Mouse (Mus musculus): Measurements from ENCODE around the gene Dgcr2. TPM values are rescaled to one million over a fixed set of nuclear protein-coding genes. Genes with fewer than 3 reads are reported as not detected.

Dgcr2 gene
- total RNA-seq, 4 experiments from 2014 or later = 66.1 to 78.0 (median 76.2) TPM

Other genes with a start within 250 kb of the Dgcr2 start
- gene Med15, start 165.7 kb downstream of the Dgcr2 start, total RNA-seq (2022) = 10 to 100 TPM; 54.1 to 95.8 (median 62.0) TPM
- gene Klhl22, start 138.9 kb downstream of the Dgcr2 start, total RNA-seq (2022) = 10 to 100 TPM; 40.5 to 65.6 (median 50.8) TPM
- gene Scarf2, start 101.3 kb downstream of the Dgcr2 start, total RNA-seq (2022) = 10 to 100 TPM; 11.8 to 14.9 (median 13.1) TPM
- gene B830017H08Rik, start 65.4 kb downstream of the Dgcr2 start, total RNA-seq (2022) = not detected
- gene Car15, start 60.2 kb downstream of the Dgcr2 start, total RNA-seq (2022) = 1 to 10 TPM in 3 of 4 experiments, under 1 TPM in 1; 0.94 to 3.6 (median 2.3) TPM
- gene Gm20518, start 6.9 kb downstream of the Dgcr2 start, total RNA-seq (2022) = under 1 TPM; 0.23 to 0.73 (median 0.33) TPM
- under 1 TPM in 3 of 4 experiments, not detected in 1; 0.08 to 0.17 (median 0.12) TPM for gene Tssk1, start 4.3 kb downstream of the Dgcr2 start, total RNA-seq (2022)
- gene Tssk2, start 75 bp upstream of the Dgcr2 start, total RNA-seq (2022) = not detected
- gene Ess2, start 12.8 kb upstream of the Dgcr2 start, total RNA-seq (2022) = 10 to 100 TPM; 16.9 to 28.8 (median 22.5) TPM
- not detected for gene Gsc2, start 16.5 kb upstream of the Dgcr2 start, total RNA-seq (2022)
- 100 to 1,000 TPM; 184 to 251 (median 197) TPM for gene Slc25a1, start 29.7 kb upstream of the Dgcr2 start, total RNA-seq (2022)
- gene Vpreb2, start 81.9 kb upstream of the Dgcr2 start, total RNA-seq (2022) = under 1 TPM in 2 of 4 experiments, not detected in 2; 0.35 to 0.81 TPM
- gene Dgcr6, start 154.3 kb upstream of the Dgcr2 start, total RNA-seq (2022) = 10 to 100 TPM; 63.2 to 80.9 (median 74.1) TPM
- gene Prodh, start 191.6 kb upstream of the Dgcr2 start, total RNA-seq (2022) = 10 to 100 TPM; 24.3 to 64.6 (median 44.3) TPM
- gene Rtn4r, start 229.1 kb upstream of the Dgcr2 start, total RNA-seq (2022) = under 1 TPM in 3 of 4 experiments, not detected in 1; 0.14 to 0.30 (median 0.23) TPM